Mouse (Mus musculus): Measurements from ENCODE around the gene Asap3. TPM values are rescaled to one million over a fixed set of nuclear protein-coding genes. Genes with fewer than 3 reads are reported as not detected.

Gene Asap3
- polyA plus RNA-seq, 1 experiment from 2014 or later: 3.0 TPM

DNA sequence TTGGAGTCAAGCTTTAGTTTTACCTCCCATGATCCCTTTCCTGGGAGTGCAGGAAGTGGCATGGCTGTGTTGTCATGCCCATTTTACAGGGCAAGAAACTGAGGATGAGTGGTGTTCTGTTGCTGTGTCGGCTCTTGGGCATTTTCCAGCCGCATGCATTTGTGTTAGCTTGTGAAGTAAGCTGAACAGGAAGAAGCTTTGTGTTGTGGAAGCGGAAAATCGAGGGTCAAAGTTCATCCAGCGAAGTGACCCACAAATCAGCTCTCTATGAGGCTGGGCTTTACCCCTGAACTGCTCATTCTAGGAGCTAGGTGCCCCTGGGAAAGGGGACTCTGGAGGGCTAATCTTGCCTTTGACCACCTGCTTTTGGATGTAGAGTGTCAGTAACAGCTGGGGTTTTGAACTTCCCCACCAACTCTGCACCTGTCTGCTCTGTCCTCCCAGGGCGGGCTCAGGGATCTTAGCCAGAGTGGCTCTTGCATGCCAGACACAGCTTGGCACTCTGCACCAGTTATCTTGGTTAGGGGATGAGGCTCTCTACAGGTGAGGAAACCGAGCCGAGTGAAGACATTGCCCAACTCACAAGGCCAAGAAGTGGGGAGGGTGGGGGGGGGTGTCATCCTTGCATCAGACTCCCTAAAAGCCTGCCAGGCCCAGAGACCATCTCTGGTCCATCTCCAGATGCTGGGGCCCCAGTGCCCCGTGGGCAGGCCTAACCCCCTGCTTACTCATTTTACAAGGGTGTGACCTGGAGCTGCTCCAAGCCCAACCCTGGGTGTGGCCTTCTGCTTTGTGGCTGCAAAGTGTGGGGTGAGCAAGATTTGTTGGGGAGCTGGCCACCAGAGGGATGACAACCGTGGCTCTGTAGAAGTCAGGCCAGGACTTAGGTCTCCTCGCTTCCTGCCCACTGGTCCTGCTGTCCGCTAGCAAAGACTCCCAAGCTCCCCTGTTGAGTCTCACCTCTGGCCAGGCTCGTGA is 31.7 kb upstream of the Asap3 start:
- no peak for TF ChIP-seq CTCF (IDR thresholded peaks at IDR 0.05; ENCODE audit: low read depth)
- H3K4me3 ChIP-seq (replicated peaks; ENCODE audit: low read depth, low read length): no peak overlapping the region
- H3K9ac ChIP-seq (ENCODE audit: low read depth, low read length): no peak overlapping the region
- 0 out of 2 replicates have a peak overlapping the region, but pooled peaks have one; percentile 96 for H3K4me2 ChIP-seq (ENCODE audit: low read length)
- ATAC-seq (replicated peaks; ENCODE audit: low FRiP score, low read depth) (no peak), DNase-seq (ENCODE audit: low spot score) (no peak)
- WGBS: 64% methylated on average over 13 of the region's 13 CpGs
- no peaks in the 10 kb centered on the region for H3K9me3 ChIP-seq (replicated peaks; ENCODE audit: low read length)
- no peaks in the 10 kb centered on the region for H3K36me3 ChIP-seq (ENCODE audit: insufficient read depth, low read length)
- no peaks in the 10 kb centered on the region for H3K27me3 ChIP-seq (ENCODE audit: insufficient read depth, low read length)
- no peak overlapping the region for H3K27ac ChIP-seq
- H3K4me1 ChIP-seq (replicated peaks; ENCODE audit: insufficient read depth, low read length): peaks cover 12% of the 10 kb centered on the region

GRCm38 (mm10) chr4:136176022-136176552 is 30.1 kb upstream of the Asap3 start:
- no peak for TF ChIP-seq CTCF (IDR thresholded peaks at IDR 0.05; ENCODE audit: low read depth)
- no peaks in the 10 kb centered on the region for H3K9me3 ChIP-seq (replicated peaks; ENCODE audit: low read length)
- no peak for ATAC-seq (replicated peaks; ENCODE audit: low FRiP score, low read depth)
- H3K9ac ChIP-seq (ENCODE audit: low read depth, low read length): no peak overlapping the region
- no peak overlapping the region for H3K4me2 ChIP-seq (ENCODE audit: low read length)
- no peak overlapping the region for H3K4me3 ChIP-seq (replicated peaks; ENCODE audit: low read depth, low read length)
- DNase-seq (ENCODE audit: low spot score): no peak
- 74% methylated on average over 10 of the region's 10 CpGs for WGBS
- H3K27me3 ChIP-seq (ENCODE audit: insufficient read depth, low read length): no peaks in the 10 kb centered on the region
- no peak overlapping the region for H3K27ac ChIP-seq
- H3K4me1 ChIP-seq (replicated peaks; ENCODE audit: insufficient read depth, low read length): peaks cover 12% of the 10 kb centered on the region
- H3K36me3 ChIP-seq (ENCODE audit: insufficient read depth, low read length): no peaks in the 10 kb centered on the region

- H3K27ac ChIP-seq: peak overlapping the region; percentile 62; the same call in 1 of the 2 replicates
- WGBS: 39% methylated on average over 8 of the region's 8 CpGs
- no peaks in the 10 kb centered on the region for H3K9me3 ChIP-seq (replicated peaks; ENCODE audit: low read length)
- TF ChIP-seq CTCF (IDR thresholded peaks at IDR 0.05; ENCODE audit: low read depth): no peak
- peaks cover 12% of the 10 kb centered on the region for H3K4me1 ChIP-seq (replicated peaks; ENCODE audit: insufficient read depth, low read length)
- H3K9ac ChIP-seq (ENCODE audit: low read depth, low read length): no peak overlapping the region
- no peaks in the 10 kb centered on the region for H3K36me3 ChIP-seq (ENCODE audit: insufficient read depth, low read length)
- no peaks in the 10 kb centered on the region for H3K27me3 ChIP-seq (ENCODE audit: insufficient read depth, low read length)
- no peak overlapping the region for H3K4me2 ChIP-seq (ENCODE audit: low read length)
- no peak overlapping the region for H3K4me3 ChIP-seq (replicated peaks; ENCODE audit: low read depth, low read length)
- no peak for ATAC-seq (replicated peaks; ENCODE audit: low FRiP score, low read depth)
- DNase-seq (ENCODE audit: low spot score): peak; percentile 56
Measured at GRCm38 (mm10) chr4:136177244-136177611, 28.9 kb upstream of the Asap3 start.

- Histone ChIP-seq H3K4me2 (ENCODE audit: low read length) (no peak overlapping the region), H3K36me3 (ENCODE audit: insufficient read depth, low read length) (no peaks in the 10 kb centered on the region), H3K9ac (ENCODE audit: low read depth, low read length) (0 out of 2 replicates have a peak overlapping the region, but pooled peaks have one; percentile 14), H3K4me1 (replicated peaks; ENCODE audit: insufficient read depth, low read length) (peaks cover 9% of the 10 kb centered on the region), H3K4me3 (replicated peaks; ENCODE audit: low read depth, low read length) (no peak overlapping the region), H3K27me3 (ENCODE audit: insufficient read depth, low read length) (no peaks in the 10 kb centered on the region), H3K9me3 (replicated peaks; ENCODE audit: low read length) (no peaks in the 10 kb centered on the region), H3K27ac (peak overlapping the region; percentile 62; the same call in 1 of the 2 replicates)
- peak; percentile 20 for DNase-seq (ENCODE audit: low spot score)
- 54% methylated on average over 11 of the region's 11 CpGs for WGBS
- no peak for ATAC-seq (replicated peaks; ENCODE audit: low FRiP score, low read depth)
- TF ChIP-seq CTCF (IDR thresholded peaks at IDR 0.05; ENCODE audit: low read depth): no peak
Measured at GRCm38 (mm10) chr4:136177612-136178474, 28.3 kb upstream of the Asap3 start.

- no peaks in the 10 kb centered on the region for H3K27me3 ChIP-seq (ENCODE audit: insufficient read depth, low read length)
- ATAC-seq (replicated peaks; ENCODE audit: low FRiP score, low read depth) (no peak), DNase-seq (ENCODE audit: low spot score) (no peak)
- H3K4me1 ChIP-seq (replicated peaks; ENCODE audit: insufficient read depth, low read length): peaks cover 3% of the 10 kb centered on the region
- no peak for TF ChIP-seq CTCF (IDR thresholded peaks at IDR 0.05; ENCODE audit: low read depth)
- H3K9ac ChIP-seq (ENCODE audit: low read depth, low read length): no peak overlapping the region
- H3K4me3 ChIP-seq (replicated peaks; ENCODE audit: low read depth, low read length): no peak overlapping the region
- H3K9me3 ChIP-seq (replicated peaks; ENCODE audit: low read length): no peaks in the 10 kb centered on the region
- H3K36me3 ChIP-seq (ENCODE audit: insufficient read depth, low read length): no peaks in the 10 kb centered on the region
- H3K27ac ChIP-seq: no peak overlapping the region; the same call in 1 of the 2 replicates
- no peak overlapping the region for H3K4me2 ChIP-seq (ENCODE audit: low read length)
- WGBS: 78% methylated on average over 12 of the region's 12 CpGs
Measured at GRCm38 (mm10) chr4:136178475-136178921, 27.7 kb upstream of the Asap3 start.

GRCm38 (mm10) chr4:136179456-136179855 is 26.7 kb upstream of the Asap3 start:
- no peaks in the 10 kb centered on the region for H3K9me3 ChIP-seq (replicated peaks; ENCODE audit: low read length)
- no peak overlapping the region; the same call in 1 of the 2 replicates for H3K27ac ChIP-seq

More at GRCm38 (mm10) chr4:136179456-136179855, 26.7 kb upstream of the Asap3 start:
- Histone ChIP-seq H3K36me3 (ENCODE audit: insufficient read depth, low read length) (no peaks in the 10 kb centered on the region), H3K4me3 (replicated peaks; ENCODE audit: low read depth, low read length) (no peak overlapping the region), H3K9ac (ENCODE audit: low read depth, low read length) (no peak overlapping the region), H3K4me2 (ENCODE audit: low read length) (peak overlapping the region; percentile 59; the same call in 1 of the 2 replicates), H3K4me1 (replicated peaks; ENCODE audit: insufficient read depth, low read length) (no peaks in the 10 kb centered on the region; the same call in none of the 2 replicates), H3K27me3 (ENCODE audit: insufficient read depth, low read length) (no peaks in the 10 kb centered on the region)
- ATAC-seq (replicated peaks; ENCODE audit: low FRiP score, low read depth) (no peak), DNase-seq (ENCODE audit: low spot score) (no peak)
- no peak for TF ChIP-seq CTCF (IDR thresholded peaks at IDR 0.05; ENCODE audit: low read depth)
- WGBS: 92% methylated on average over 7 of the region's 7 CpGs

Data from kidney, postnatal 0 days (tissue).